Mouse (Mus musculus) spleen, postnatal 14 days (tissue): ENCODE data around the gene Pygb.
A peak's percentile ranks its signal among the peaks of the same experiment; 100 is the strongest.

Source experiments
- DNase-seq, 2 experiments: peaks; one replicate each; pipeline ENCODE4 v3.0.0; 2021 to 2022; ENCODE audit warnings: low spot score in 2 of 2

The Pygb gene

GRCm38 (mm10) chr2:150788768-150789550, 2.4 kb downstream of the Pygb start:
- DNase-seq, result no peak

GRCm38 (mm10) chr2:150793320-150793719, 6.8 kb downstream of the Pygb start:
- no peak for DNase-seq

GRCm38 (mm10) chr2:150798084-150798483, 11.5 kb downstream of the Pygb start:
- DNase-seq, result no peak

GRCm38 (mm10) chr2:150800616-150801015, 14.1 kb downstream of the Pygb start:
- no peak for DNase-seq

- DNase-seq, result peak in 1 of 2 experiments; percentile 13
These were observed 16.5 kb downstream of the Pygb start for GRCm38 (mm10) chr2:150803035-150803434.

- DNase-seq, result no peak
These were observed 21.8 kb downstream of the Pygb start for GRCm38 (mm10) chr2:150808381-150808780.

GRCm38 (mm10) chr2:150808812-150809211, 22.3 kb downstream of the Pygb start:
- DNase-seq, result no peak

- DNase-seq, result no peak
These were observed 24.1 kb downstream of the Pygb start for GRCm38 (mm10) chr2:150810603-150811002.

GRCm38 (mm10) chr2:150812816-150813215, 26.3 kb downstream of the Pygb start:
- no peak for DNase-seq

GRCm38 (mm10) chr2:150816676-150817402, 30.3 kb downstream of the Pygb start:
- no peak for DNase-seq

GRCm38 (mm10) chr2:150818742-150819141, 32.2 kb downstream of the Pygb start:
- DNase-seq, result no peak

GRCm38 (mm10) chr2:150820720-150821119, 34.2 kb downstream of the Pygb start:
- DNase-seq, result no peak

- DNase-seq, result no peak
These were observed 36.5 kb downstream of the Pygb start for GRCm38 (mm10) chr2:150822987-150823386.

GRCm38 (mm10) chr2:150826426-150826825, 39.9 kb downstream of the Pygb start:
- DNase-seq, result no peak

- peak in 1 of 2 experiments; percentile 17 for DNase-seq
These were observed 41.6 kb downstream of the Pygb start for GRCm38 (mm10) chr2:150828164-150828563.

GRCm38 (mm10) chr2:150828654-150829053, 42.1 kb downstream of the Pygb start:
- no peak for DNase-seq

- DNase-seq, result no peak
These were observed 43.5 kb downstream of the Pygb start for GRCm38 (mm10) chr2:150830011-150830410.

- no peak for DNase-seq
These were observed 44.4 kb downstream of the Pygb start for GRCm38 (mm10) chr2:150830911-150831441.

GRCm38 (mm10) chr2:150832029-150832428, 45.5 kb downstream of the Pygb start:
- no peak for DNase-seq

GRCm38 (mm10) chr2:150834616-150835015, 48.1 kb downstream of the Pygb start:
- DNase-seq, result no peak

GRCm38 (mm10) chr2:150835975-150836374, 49.4 kb downstream of the Pygb start:
- DNase-seq, result no peak

- no peak for DNase-seq
These were observed 50.4 kb downstream of the Pygb start for GRCm38 (mm10) chr2:150836906-150837305.

GRCm38 (mm10) chr2:150837781-150838180, 51.2 kb downstream of the Pygb start:
- DNase-seq, result no peak
